Mouse (Mus musculus): ENCODE results near the gene Mrpl50. TPM values are rescaled to one million over a fixed set of nuclear protein-coding genes. Genes with fewer than 3 reads are reported as not detected.
"Not testable (repeated sequence)": the region's sequence is repeated elsewhere in the genome, so short reads cannot be mapped to it uniquely, and the experiment has no call there.

The Mrpl50 gene
- total RNA-seq, 2 experiments from 2014 or later: 47.8 to 48.6 TPM

- DNase-seq (ENCODE audit: low spot score in 2 of 2): not testable (repeated sequence)
Observed at GRCm38 (mm10) chr4:49510236-49510835, 10.6 kb downstream of the Mrpl50 start.

- no peak for DNase-seq (ENCODE audit: low spot score in 2 of 2)
Observed at GRCm38 (mm10) chr4:49509183-49509582, 11.7 kb downstream of the Mrpl50 start.

GRCm38 (mm10) chr4:49506386-49506785 lies 14.5 kb downstream of the Mrpl50 start, which contains the start of gene Baat:
TSS of gene Baat (minus strand) at chr4:49506557.
- no peak for DNase-seq (ENCODE audit: low spot score in 2 of 2)

- no peak for DNase-seq (ENCODE audit: low spot score in 2 of 2)
Observed at GRCm38 (mm10) chr4:49503563-49503962, 17.3 kb downstream of the Mrpl50 start.

- DNase-seq (ENCODE audit: low spot score in 2 of 2): not testable (repeated sequence)
Observed at GRCm38 (mm10) chr4:49485934-49486650, 34.8 kb downstream of the Mrpl50 start.

GRCm38 (mm10) chr4:49485442-49485841 lies 35.5 kb downstream of the Mrpl50 start:
- DNase-seq (ENCODE audit: low spot score in 2 of 2): no peak

- no peak for DNase-seq (ENCODE audit: low spot score in 2 of 2)
Observed at GRCm38 (mm10) chr4:49480896-49481295, 40.0 kb downstream of the Mrpl50 start.

- DNase-seq (ENCODE audit: low spot score in 2 of 2): no peak
Observed at GRCm38 (mm10) chr4:49480104-49480760, 40.7 kb downstream of the Mrpl50 start.

GRCm38 (mm10) chr4:49479035-49479434 lies 41.9 kb downstream of the Mrpl50 start:
- DNase-seq (ENCODE audit: low spot score in 2 of 2): not testable (repeated sequence)

GRCm38 (mm10) chr4:49478118-49478877 lies 42.6 kb downstream of the Mrpl50 start:
- DNase-seq (ENCODE audit: low spot score in 2 of 2): no peak

- DNase-seq (ENCODE audit: low spot score in 2 of 2): no peak
Observed at GRCm38 (mm10) chr4:49474583-49474982, 46.3 kb downstream of the Mrpl50 start.

GRCm38 (mm10) chr4:49473435-49474100 lies 47.3 kb downstream of the Mrpl50 start, which contains the start of gene Acnat1:
TSS of gene Acnat1 (minus strand) at chr4:49473912.
- no peak for DNase-seq (ENCODE audit: low spot score in 2 of 2)

- no peak for DNase-seq (ENCODE audit: low spot score in 2 of 2)
Observed at GRCm38 (mm10) chr4:49469435-49470151, 51.3 kb downstream of the Mrpl50 start.

GRCm38 (mm10) chr4:49467360-49467759 lies 53.5 kb downstream of the Mrpl50 start:
- DNase-seq (ENCODE audit: low spot score in 2 of 2): no peak

Other genes with a start within 250 kb of the Mrpl50 start
- gene Acnat2, start 112.9 kb downstream of the Mrpl50 start, total RNA-seq (2021): 1 to 10 TPM; 2.4 to 5.0 TPM
- gene Acnat1, start 47.2 kb downstream of the Mrpl50 start, total RNA-seq (2021): 1 to 10 TPM; 3.8 to 5.8 TPM
- gene Baat, start 14.5 kb downstream of the Mrpl50 start, total RNA-seq (2021): 1 to 10 TPM in 1 of 2 experiments, under 1 TPM in 1; 0.50 to 2.0 TPM
- gene Zfp189, start 83 bp upstream of the Mrpl50 start, total RNA-seq (2021): 1 to 10 TPM; 8.9 to 9.4 TPM
- gene Aldob, start 28.5 kb upstream of the Mrpl50 start, total RNA-seq (2021): 100 to 1,000 TPM; 112 to 217 TPM
- 10 to 100 TPM; 13.8 to 14.0 TPM for gene Tmem246, start 76.8 kb upstream of the Mrpl50 start, total RNA-seq (2021)
- 10 to 100 TPM; 60.6 to 60.8 TPM for gene Rnf20, start 110.9 kb upstream of the Mrpl50 start, total RNA-seq (2021)
- not detected for gene Ppp3r2, start 160.9 kb upstream of the Mrpl50 start, total RNA-seq (2021)